Mouse (Mus musculus) lung, embryonic 16.5 days (tissue): ENCODE measurements around the gene Ppp1r35. TPM values are rescaled to one million over a fixed set of nuclear protein-coding genes. Genes with fewer than 3 reads are reported as not detected.
A peak's percentile ranks its signal among the peaks of the same experiment; 100 is the strongest.

Experiments
- ATAC-seq: fragments of 200-750 bp; cut with Nextera tagmentation; 2 replicates; pipeline ENCODE4 v1.8.0; 2017; ENCODE audit warnings: low read depth, mild to moderate bottlenecking, moderate library complexity
- H3K27ac ChIP-seq: fragments of 300-500 bp; sonication (generic); 2 replicates; pipeline ENCODE4 v1.5.1; 2014; ENCODE audit warnings: mild to moderate bottlenecking, control low read depth, low read length
- H3K27me3 ChIP-seq: fragments of 300-500 bp; sonication (generic); 2 replicates; pipeline ENCODE4 v1.6.1; 2014; ENCODE audit warnings: low read depth, low read length, mixed read lengths; ENCODE audit not compliant: control insufficient read depth, insufficient read depth
- H3K36me3 ChIP-seq: fragments of 300-500 bp; sonication (generic); 2 replicates; pipeline ENCODE4 v1.6.1; 2014; ENCODE audit warnings: low read length; ENCODE audit not compliant: control insufficient read depth, insufficient read depth
- H3K4me1 ChIP-seq: fragments of 300-500 bp; sonication (generic); replicated peaks from 2 replicates; pipeline ENCODE4 v1.6.1; 2014; ENCODE audit warnings: low read length, mixed read lengths; ENCODE audit not compliant: control insufficient read depth, insufficient read depth
- H3K4me2 ChIP-seq: fragments of 300-500 bp; sonication (generic); 2 replicates; pipeline ENCODE4 v1.6.1; 2014; ENCODE audit warnings: low read depth, low read length, control low read depth
- H3K4me3 ChIP-seq: fragments of 300-500 bp; sonication (generic); 2 replicates; pipeline ENCODE4 v1.5.1; 2014; ENCODE audit warnings: mild to moderate bottlenecking, low read length, control low read depth
- H3K9ac ChIP-seq: fragments of 300-500 bp; sonication (generic); 2 replicates; pipeline ENCODE4 v1.6.1; 2014; ENCODE audit warnings: low read length, control low read depth
- H3K9me3 ChIP-seq: fragments of 300-500 bp; sonication (generic); 2 replicates; pipeline ENCODE4 v1.6.1; 2016; ENCODE audit warnings: low read length; ENCODE audit not compliant: control insufficient read depth
- WGBS: fragments of 180-500 bp; shearing (Covaris S2); extraction: QIAGEN DNeasy Blood & Tissue Kit; methylation state at CpG from one replicate; pipeline ENCODE4 v1.1.7; 2014; 5-methylcytosine and 5-hydroxymethylcytosine counted together
- polyA plus RNA-seq: library from polyadenylated mRNA; unstranded; fragments of >200 nt; fragmentation: Nextera tagmentation; extraction: Ambion mirVana; gene quantifications from 2 replicates; pipeline ENCODE4 v1.2.1, GENCODE M21; 2015

The Ppp1r35 gene
- polyA plus RNA-seq, 1 experiment from 2014 or later: 25.9 TPM

DNA sequence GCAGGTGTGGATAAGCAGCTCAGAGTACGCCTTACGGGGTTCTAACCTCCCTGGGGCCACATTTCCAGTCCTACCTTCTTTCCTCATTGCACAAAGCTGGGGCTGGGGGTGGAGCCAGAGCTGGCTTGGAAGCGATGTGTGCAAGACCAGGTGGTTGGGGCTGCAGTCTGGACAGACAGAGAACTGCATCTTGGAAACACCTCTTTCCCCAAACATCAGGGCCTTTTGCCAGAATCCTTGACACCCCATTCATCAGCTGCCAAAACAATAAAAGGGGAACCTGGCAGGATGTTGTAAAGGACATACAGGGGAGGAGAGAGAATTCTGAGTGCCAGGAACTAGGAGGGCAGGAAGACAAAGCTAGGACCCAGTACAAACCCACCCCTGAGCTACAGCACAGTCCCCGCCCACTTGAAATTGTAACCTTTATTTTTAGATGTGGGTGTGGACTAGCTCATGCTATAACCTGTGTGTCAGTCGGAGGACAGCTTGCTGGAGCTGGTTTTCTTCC lies 2.2 kb upstream of the Ppp1r35 start:
- ATAC-seq: peak; percentile 16; the same call in 1 of the 2 replicates
- 0 out of 2 replicates have a peak overlapping the region, but pooled peaks have one; percentile 10 for H3K9ac ChIP-seq
- H3K4me3 ChIP-seq: no peak overlapping the region
- H3K9me3 ChIP-seq: no peaks in the 10 kb centered on the region
- H3K36me3 ChIP-seq: peaks cover 8% of the 10 kb centered on the region
- H3K27ac ChIP-seq: peak overlapping the region; percentile 19; the same call in 1 of the 2 replicates
- no peaks in the 10 kb centered on the region for H3K27me3 ChIP-seq
- no peak overlapping the region for H3K4me2 ChIP-seq
- peaks cover 18% of the 10 kb centered on the region for H3K4me1 ChIP-seq
- 23% methylated on average over 5 of the region's 5 CpGs for WGBS

DNA sequence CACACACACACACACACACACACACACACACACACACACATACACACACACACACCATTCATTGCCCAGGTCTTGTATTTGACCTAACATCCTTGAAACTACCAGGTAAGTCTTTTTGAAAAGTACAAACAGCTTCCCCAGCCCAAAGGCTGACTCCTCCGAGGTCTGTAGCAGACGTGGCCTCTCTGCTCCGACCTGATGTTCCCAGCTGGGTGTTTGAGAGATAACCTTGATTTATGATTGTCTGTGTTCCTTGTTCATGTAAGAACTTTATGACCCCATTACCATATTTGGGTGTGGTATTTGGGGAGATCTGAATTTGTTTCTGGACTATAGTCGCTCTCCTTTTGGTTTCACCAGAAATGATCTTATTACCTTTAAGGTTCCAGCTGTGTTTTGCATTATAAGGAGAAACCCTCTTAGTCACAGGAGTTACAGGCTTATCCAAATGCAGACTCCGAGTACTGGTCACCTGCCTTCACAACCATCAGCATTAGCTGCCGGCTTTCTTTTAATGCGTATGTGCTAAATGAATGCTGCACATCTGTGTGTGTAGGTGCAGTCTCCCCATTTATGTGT lies 1.3 kb upstream of the Ppp1r35 start:
- Histone ChIP-seq H3K4me3 (no peak overlapping the region), H3K9ac (no peak overlapping the region), H3K27me3 (no peaks in the 10 kb centered on the region), H3K36me3 (peaks cover 17% of the 10 kb centered on the region), H3K27ac (no peak overlapping the region), H3K9me3 (no peaks in the 10 kb centered on the region), H3K4me2 (no peak overlapping the region), H3K4me1 (peaks cover 18% of the 10 kb centered on the region)
- 67% methylated on average over 7 of the region's 7 CpGs for WGBS
- no peak for ATAC-seq

DNA sequence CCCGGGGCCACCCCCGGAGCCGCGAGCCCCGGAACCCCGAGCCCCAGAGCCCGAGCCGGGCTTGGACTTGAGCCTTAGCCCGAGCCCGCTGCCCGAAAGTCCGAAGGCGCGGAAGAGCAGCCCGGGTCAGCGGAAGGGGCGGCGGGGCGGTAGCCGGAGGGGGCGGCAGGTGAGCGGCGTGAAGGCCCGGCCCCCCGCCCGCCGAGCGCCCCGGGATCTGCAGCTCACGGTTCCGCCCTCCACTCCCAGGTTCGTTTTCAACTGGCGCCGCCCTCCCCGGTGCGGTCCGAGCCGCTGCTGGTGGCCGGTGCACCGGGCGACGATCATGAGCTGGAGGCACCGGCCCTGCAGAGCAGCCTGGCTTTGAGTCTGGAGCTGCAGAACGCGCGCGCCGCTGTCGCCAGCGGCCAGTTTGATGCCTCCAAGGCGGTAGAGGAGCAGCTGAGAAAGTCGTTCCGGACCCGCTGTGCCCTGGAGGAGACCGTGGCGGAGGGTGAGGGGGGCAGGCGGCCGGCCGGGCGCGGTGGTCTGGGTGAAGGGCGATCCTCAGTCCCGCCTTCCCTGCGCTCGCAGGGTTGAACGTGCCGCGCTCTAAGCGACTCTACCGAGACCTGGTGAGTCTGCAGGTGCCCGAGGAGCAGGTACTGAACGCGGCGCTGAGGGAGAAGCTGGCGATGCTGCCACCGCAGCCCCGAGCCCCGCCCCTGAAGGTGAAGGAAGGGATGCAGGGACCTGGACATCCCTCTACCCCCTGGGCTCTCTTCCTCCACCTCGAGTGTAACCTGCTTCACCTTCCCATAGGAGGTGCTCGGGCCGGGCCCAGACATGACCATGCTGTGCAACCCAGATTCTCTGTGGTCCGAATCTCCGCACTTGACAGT lies 644 bp downstream of the Ppp1r35 start:
- peak; percentile 30 for ATAC-seq
- H3K9ac ChIP-seq: peak overlapping the region; percentile 92
- peaks cover 34% of the 10 kb centered on the region for H3K4me1 ChIP-seq

DNA sequence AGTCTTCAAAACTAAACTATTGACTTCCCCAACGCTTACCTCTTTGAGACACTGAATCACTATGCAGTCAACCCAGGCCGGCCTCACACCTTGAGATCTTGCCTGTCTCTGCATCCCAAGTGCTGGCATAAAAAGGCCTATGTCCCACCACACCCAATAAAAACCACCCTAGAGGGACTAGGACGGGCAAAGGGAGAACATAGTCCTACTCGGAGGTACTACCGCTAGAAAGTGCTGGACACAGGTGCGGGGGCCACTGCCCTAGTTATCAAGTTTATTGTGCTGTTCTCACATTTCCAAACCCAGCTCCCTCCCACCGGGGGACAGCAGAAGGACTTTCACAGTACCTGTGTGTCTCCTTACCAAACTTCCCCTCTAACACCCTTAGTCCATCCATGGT lies 3.0 kb downstream of the Ppp1r35 start:
- Histone ChIP-seq H3K4me3 (no peak overlapping the region), H3K4me2 (no peak overlapping the region), H3K36me3 (peaks cover 26% of the 10 kb centered on the region), H3K27me3 (no peaks in the 10 kb centered on the region), H3K4me1 (peaks cover 40% of the 10 kb centered on the region), H3K9ac (no peak overlapping the region), H3K9me3 (no peaks in the 10 kb centered on the region), H3K27ac (no peak overlapping the region)
- ATAC-seq: no peak
- 87% methylated on average over 7 of the region's 7 CpGs for WGBS

More for the DNA sequence above, 644 bp downstream of the Ppp1r35 start:
- H3K4me2 ChIP-seq: peak overlapping the region; percentile 95
- no peaks in the 10 kb centered on the region for H3K9me3 ChIP-seq
- no peaks in the 10 kb centered on the region for H3K27me3 ChIP-seq
- H3K36me3 ChIP-seq: peaks cover 26% of the 10 kb centered on the region
- H3K4me3 ChIP-seq: peak overlapping the region; percentile 92
- H3K27ac ChIP-seq: peak overlapping the region; percentile 87
- WGBS: under 1% methylated on average over 66 of the region's 83 CpGs

DNA sequence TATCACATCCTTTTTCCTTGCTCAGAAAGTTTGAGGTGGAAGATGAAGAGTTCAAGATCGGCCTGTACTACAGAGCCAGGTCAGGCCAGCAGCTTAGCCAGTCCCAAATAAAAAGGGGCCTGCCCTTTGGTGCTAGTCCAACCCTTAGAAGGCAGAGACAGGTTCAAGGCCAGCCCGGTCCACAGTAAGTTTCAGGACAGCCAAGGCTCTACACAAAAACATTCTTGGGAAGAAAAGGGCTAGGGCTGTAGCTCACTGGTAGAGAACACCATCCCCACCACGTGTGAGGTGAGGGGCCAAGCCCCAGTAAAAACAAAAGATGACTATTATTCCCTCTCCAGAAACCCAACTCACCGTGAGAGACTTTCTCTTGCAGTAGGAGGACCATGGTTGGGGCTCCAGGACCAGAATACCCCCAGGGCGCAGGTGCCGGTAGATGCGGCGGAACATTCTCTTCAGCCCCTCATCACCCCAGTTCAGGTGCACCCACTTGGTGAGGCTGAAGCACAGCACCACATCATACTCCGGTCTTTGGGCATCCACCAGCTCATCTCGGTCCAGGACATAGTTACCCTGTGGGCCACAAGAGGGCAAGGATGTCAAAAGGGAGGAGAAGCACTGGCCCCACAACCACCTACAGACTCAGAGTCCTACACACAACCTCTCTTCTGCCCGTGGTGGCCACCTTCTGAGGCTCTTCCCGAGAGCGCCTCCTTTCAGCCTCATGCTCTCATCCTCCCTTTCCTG lies 4.3 kb downstream of the Ppp1r35 start:
- ATAC-seq: no peak
- H3K4me1 ChIP-seq: peaks cover 42% of the 10 kb centered on the region
- 75% methylated on average over 13 of the region's 13 CpGs for WGBS
- no peaks in the 10 kb centered on the region for H3K9me3 ChIP-seq
- H3K27ac ChIP-seq: no peak overlapping the region
- H3K4me3 ChIP-seq: peak overlapping the region; percentile 84
- H3K9ac ChIP-seq: peak overlapping the region; percentile 94
- peak overlapping the region; percentile 89 for H3K4me2 ChIP-seq
- no peaks in the 10 kb centered on the region for H3K27me3 ChIP-seq
- H3K36me3 ChIP-seq: peaks cover 26% of the 10 kb centered on the region

DNA sequence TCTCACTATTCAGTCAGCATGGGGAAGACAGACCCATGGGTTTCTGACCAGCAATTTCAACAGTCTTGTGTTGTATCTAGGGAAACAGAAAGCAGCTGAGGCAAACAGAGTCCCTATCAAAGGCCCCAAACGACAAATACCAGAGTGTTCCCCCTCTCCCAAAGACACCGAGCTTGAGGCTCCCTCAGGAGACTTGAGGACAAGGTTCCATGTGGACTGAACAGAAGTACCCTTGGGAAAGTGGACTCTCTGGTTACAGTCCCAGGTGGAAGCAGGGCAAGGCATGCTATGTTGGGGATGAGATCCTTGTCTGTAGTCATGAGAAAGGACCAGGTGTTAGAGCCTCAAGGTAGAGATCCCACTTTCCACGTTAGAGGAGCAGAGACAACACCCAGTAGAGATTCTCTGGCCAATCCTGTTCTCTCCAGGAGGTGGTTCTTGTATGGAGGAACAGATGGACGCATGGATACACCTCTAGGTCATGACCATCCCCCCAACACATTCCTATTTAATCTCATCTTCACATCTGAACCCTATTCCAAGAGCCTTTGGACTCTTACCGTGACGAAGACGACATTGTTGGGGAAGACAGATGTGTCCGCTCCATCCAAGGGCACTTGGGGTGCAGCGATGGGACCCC lies 5.4 kb downstream of the Ppp1r35 start:
- no peak for ATAC-seq
- H3K4me2 ChIP-seq: peak overlapping the region; percentile 89
- H3K9ac ChIP-seq: peak overlapping the region; percentile 94
- H3K27me3 ChIP-seq: no peaks in the 10 kb centered on the region
- no peaks in the 10 kb centered on the region for H3K9me3 ChIP-seq
- H3K4me1 ChIP-seq: peaks cover 40% of the 10 kb centered on the region
- peaks cover 26% of the 10 kb centered on the region for H3K36me3 ChIP-seq
- 45% methylated on average over 9 of the region's 9 CpGs for WGBS
- no peak overlapping the region for H3K27ac ChIP-seq
- peak overlapping the region; percentile 84 for H3K4me3 ChIP-seq

DNA sequence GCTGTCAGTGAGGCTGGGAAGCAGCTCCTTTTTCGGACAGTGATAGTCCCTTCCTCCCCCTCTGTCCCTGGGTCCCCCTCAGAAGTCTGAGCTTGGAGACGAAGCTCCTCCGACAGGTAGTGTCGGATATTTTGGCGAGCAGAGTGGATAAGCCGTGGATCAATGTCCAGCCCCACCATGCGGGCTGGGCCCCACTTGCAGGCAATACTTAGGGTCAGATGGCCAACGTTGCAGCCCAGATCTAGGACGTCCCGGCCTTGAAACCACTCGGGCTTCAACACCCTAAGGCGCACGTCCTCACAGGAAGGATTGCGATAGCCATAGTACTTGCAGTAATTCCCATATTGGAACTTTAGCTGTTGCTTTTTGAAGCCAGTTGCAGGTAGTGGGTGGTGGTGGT lies 5.9 kb downstream of the Ppp1r35 start:
- peaks cover 40% of the 10 kb centered on the region for H3K4me1 ChIP-seq
- H3K9me3 ChIP-seq: no peaks in the 10 kb centered on the region
- 56% methylated on average over 14 of the region's 14 CpGs for WGBS
- no peaks in the 10 kb centered on the region for H3K27me3 ChIP-seq
- H3K9ac ChIP-seq: peak overlapping the region; percentile 94
- peak overlapping the region; percentile 89 for H3K4me2 ChIP-seq
- H3K4me3 ChIP-seq: peak overlapping the region; percentile 84
- H3K27ac ChIP-seq: no peak overlapping the region; the same call in 1 of the 2 replicates
- peaks cover 26% of the 10 kb centered on the region for H3K36me3 ChIP-seq
- no peak for ATAC-seq

DNA sequence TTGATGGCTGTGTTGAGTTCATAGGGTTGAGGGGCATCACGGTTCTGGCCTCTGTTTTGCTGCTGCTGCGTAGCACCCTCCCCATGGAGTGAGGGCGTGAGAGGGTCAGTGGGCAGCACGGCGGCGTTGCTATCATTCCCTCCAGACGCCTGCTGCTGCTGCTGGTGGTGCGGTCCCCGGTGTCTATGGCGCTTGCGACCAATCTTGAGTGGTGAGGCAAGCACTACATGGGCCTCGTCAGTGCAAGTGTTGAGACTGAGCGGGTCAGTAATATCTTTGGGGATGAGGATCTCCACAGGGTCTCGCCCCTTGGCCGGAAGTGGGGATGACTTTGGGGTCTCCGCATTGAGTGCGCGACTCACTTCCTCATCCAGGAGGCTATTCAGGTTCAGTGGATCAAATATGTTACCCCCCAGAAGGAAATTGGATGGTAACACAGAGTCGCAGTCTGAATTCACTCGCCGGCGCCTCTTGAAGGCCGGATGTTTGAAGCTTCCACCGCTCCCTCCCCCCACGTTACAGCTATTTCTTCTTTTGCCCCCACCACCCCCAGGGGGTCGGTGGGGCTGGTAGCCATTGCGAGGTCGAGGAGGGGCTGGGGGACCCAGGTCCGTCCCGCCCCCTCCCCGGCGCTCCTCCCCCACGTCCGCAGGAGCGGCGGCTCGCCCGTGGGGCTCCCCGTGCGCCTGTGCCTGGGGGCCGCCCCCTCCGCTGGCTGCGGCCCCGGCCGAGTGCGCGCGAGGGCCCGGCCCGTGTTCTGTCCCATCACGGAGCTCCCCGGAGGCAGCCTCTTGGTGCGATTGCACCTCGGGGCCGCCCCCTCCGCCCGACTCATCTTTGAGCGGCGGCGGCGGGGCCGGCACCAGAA lies 6.7 kb downstream of the Ppp1r35 start:
- H3K4me2 ChIP-seq: peak overlapping the region; percentile 89
- peaks cover 33% of the 10 kb centered on the region for H3K4me1 ChIP-seq
- peak overlapping the region; percentile 99 for H3K27ac ChIP-seq
- peak; percentile 6; the same call in 1 of the 2 replicates for ATAC-seq
- H3K4me3 ChIP-seq: peak overlapping the region; percentile 84
- no peaks in the 10 kb centered on the region for H3K9me3 ChIP-seq
- peak overlapping the region; percentile 94 for H3K9ac ChIP-seq
- 1% methylated on average over 44 of the region's 62 CpGs for WGBS
- H3K36me3 ChIP-seq: peaks cover 25% of the 10 kb centered on the region
- H3K27me3 ChIP-seq: no peaks in the 10 kb centered on the region
